Mouse (Mus musculus) mouse embryonic stem cell (cell line): Measurements from ENCODE around the gene Mum1.

Experiments
- in situ Hi-C, 2 experiments: fragments of 300-500 bp; cut with MboI; formaldehyde crosslinking; loops; 1 replicate in 1 of 2; 3 replicates in 1 of 2; pipeline ENCODE4 v1.14.3; 2019 to 2020; ENCODE audit warnings: low sequenced_read_pairs in 2 of 2, low pct_unique_long_range_greater_than_20kb in 1 of 2, mixed read lengths in 1 of 2; ENCODE audit not compliant: unreplicated experiment in 1 of 2

The Mum1 gene

GRCm38 (mm10) chr10:80226416-80227165, at the start of gene Mum1:
TSS of gene Mum1 (plus strand) at chr10:80226434.
- in situ Hi-C loops = no loop called here

- in situ Hi-C loops = loop anchor here (5.0 to 25.0 kb wide), 2 partner anchors 70 to 185 kb away; partner anchors contain the start of genes Ndufs7 (in 2 of the 2) and Plk5 (in 1 of the 2)
Observed at GRCm38 (mm10) chr10:80177441-80178279, 48.6 kb upstream of the Mum1 start.

GRCm38 (mm10) chr10:80179068-80180051, 46.9 kb upstream of the Mum1 start, which contains the start of gene Efna2:
TSS of gene Efna2 (plus strand) at chr10:80179482.
- in situ Hi-C loops = loop anchor here (5.0 to 25.0 kb wide), 2 partner anchors 68 to 183 kb away; partner anchors contain the start of genes Ndufs7 (in 2 of the 2) and Plk5 (in 1 of the 2)

GRCm38 (mm10) chr10:80180288-80180687, 45.9 kb upstream of the Mum1 start:
- in situ Hi-C loops = loop anchor here in 1 of 2 experiments (25.0 kb wide), 1 partner anchor 182 kb away; the partner anchor contains the start of gene Plk5

- in situ Hi-C loops = loop anchor here in 1 of 2 experiments (25.0 kb wide), 1 partner anchor 181 kb away; the partner anchor contains the start of gene Plk5
Observed at GRCm38 (mm10) chr10:80180823-80181222, 45.4 kb upstream of the Mum1 start.

- in situ Hi-C loops = loop anchor here in 1 of 2 experiments (25.0 kb wide), 1 partner anchor 180 kb away; the partner anchor contains the start of gene Plk5
Observed at GRCm38 (mm10) chr10:80182547-80182946, 43.7 kb upstream of the Mum1 start.

GRCm38 (mm10) chr10:80186649-80187048, 39.6 kb upstream of the Mum1 start:
- in situ Hi-C loops = loop anchor here in 1 of 2 experiments (25.0 kb wide), 1 partner anchor 176 kb away; the partner anchor contains the start of gene Plk5

- in situ Hi-C loops = loop anchor here in 1 of 2 experiments (25.0 kb wide), 1 partner anchor 175 kb away; the partner anchor contains the start of gene Plk5
Observed at GRCm38 (mm10) chr10:80187739-80188138, 38.5 kb upstream of the Mum1 start.

GRCm38 (mm10) chr10:80188453-80189024, 37.7 kb upstream of the Mum1 start:
- in situ Hi-C loops = loop anchor here in 1 of 2 experiments (25.0 kb wide), 1 partner anchor 174 kb away; the partner anchor contains the start of gene Plk5

- in situ Hi-C loops = loop anchor here in 1 of 2 experiments (25.0 kb wide), 1 partner anchor 172 kb away; the partner anchor contains the start of gene Plk5
Observed at GRCm38 (mm10) chr10:80189999-80190398, 36.2 kb upstream of the Mum1 start.

- in situ Hi-C loops = loop anchor here in 1 of 2 experiments (25.0 kb wide), 1 partner anchor 172 kb away; the partner anchor contains the start of gene Plk5
Observed at GRCm38 (mm10) chr10:80190491-80191051, 35.7 kb upstream of the Mum1 start.

GRCm38 (mm10) chr10:80193976-80194375, 32.3 kb upstream of the Mum1 start:
- in situ Hi-C loops = loop anchor here in 1 of 2 experiments (25.0 kb wide), 1 partner anchor 168 kb away; the partner anchor contains the start of gene Plk5

GRCm38 (mm10) chr10:80194441-80194840, 31.8 kb upstream of the Mum1 start:
- in situ Hi-C loops = loop anchor here in 1 of 2 experiments (25.0 kb wide), 1 partner anchor 168 kb away; the partner anchor contains the start of gene Plk5

GRCm38 (mm10) chr10:80196167-80196566, 30.1 kb upstream of the Mum1 start:
- in situ Hi-C loops = loop anchor here in 1 of 2 experiments (25.0 kb wide), 1 partner anchor 166 kb away; the partner anchor contains the start of gene Plk5

- in situ Hi-C loops = loop anchor here in 1 of 2 experiments (25.0 kb wide), 1 partner anchor 165 kb away; the partner anchor contains the start of gene Plk5
Observed at GRCm38 (mm10) chr10:80196778-80197581, 29.3 kb upstream of the Mum1 start.
